Mouse (Mus musculus) hindbrain, postnatal 0 days (tissue): ENCODE measurements at regions not wholly inside any gene's neighbourhood (a gene's known extent, or its start where the extent isn't known, plus 50 kb on each side); places are given as distances from the start of the nearest gene placed in this dataset.
A peak's percentile ranks its signal among the peaks of the same experiment; 100 is the strongest.

Experiments used
- ATAC-seq: fragments of 200-750 bp; cut with Nextera tagmentation; 2 replicates; pipeline ENCODE4 v1.8.0; 2017; ENCODE audit warnings: mild to moderate bottlenecking, moderate TSS enrichment, moderate library complexity
- DNase-seq: peaks from one replicate; pipeline ENCODE4 v3.0.0-alpha.2; 2015; ENCODE audit warnings: low spot score
- H3K27ac ChIP-seq: fragments of 300-500 bp; sonication (generic); 2 replicates; pipeline ENCODE4 v1.5.1; 2014; ENCODE audit warnings: mild to moderate bottlenecking
- H3K27me3 ChIP-seq: fragments of 300-500 bp; sonication (generic); 2 replicates; pipeline ENCODE4 v1.6.1; 2014; ENCODE audit warnings: low read length, mixed read lengths; ENCODE audit not compliant: insufficient read depth
- H3K36me3 ChIP-seq: fragments of 300-500 bp; sonication (generic); 2 replicates; pipeline ENCODE4 v1.6.1; 2014; ENCODE audit warnings: low read length, mixed read lengths; ENCODE audit not compliant: insufficient read depth
- H3K4me1 ChIP-seq: fragments of 300-500 bp; sonication (generic); 2 replicates; pipeline ENCODE4 v1.6.1; 2014; ENCODE audit warnings: antibody characterized with exemption, low read length, mixed read lengths; ENCODE audit not compliant: insufficient read depth
- H3K4me2 ChIP-seq: fragments of 300-500 bp; sonication (generic); 2 replicates; pipeline ENCODE4 v1.6.1; 2014; ENCODE audit warnings: low read depth, mild to moderate bottlenecking, low read length, moderate library complexity, mixed read lengths
- H3K4me3 ChIP-seq: fragments of 300-500 bp; sonication (generic); 2 replicates; pipeline ENCODE4 v1.5.1; 2014; ENCODE audit warnings: low read length
- H3K9ac ChIP-seq: fragments of 300-500 bp; sonication (generic); replicated peaks from 2 replicates; pipeline ENCODE4 v1.6.1; 2014; ENCODE audit warnings: mild to moderate bottlenecking, low read length, moderate library complexity, mixed read lengths
- H3K9me3 ChIP-seq: fragments of 300-500 bp; sonication (generic); 2 replicates; pipeline ENCODE4 v1.6.1; 2016; ENCODE audit warnings: low read length, mixed read lengths
- CTCF ChIP-seq: IDR thresholded peaks from 2 replicates; pipeline ENCODE4 v1.5.1; 2016; ENCODE audit warnings: antibody characterized with exemption, control low read depth, low read depth
- WGBS: fragments of 180-500 bp; shearing (Covaris S2); extraction: QIAGEN DNeasy Blood & Tissue Kit; methylation state at CpG from one replicate; pipeline ENCODE4 v1.1.7; 2014; 5-methylcytosine and 5-hydroxymethylcytosine counted together

DNA sequence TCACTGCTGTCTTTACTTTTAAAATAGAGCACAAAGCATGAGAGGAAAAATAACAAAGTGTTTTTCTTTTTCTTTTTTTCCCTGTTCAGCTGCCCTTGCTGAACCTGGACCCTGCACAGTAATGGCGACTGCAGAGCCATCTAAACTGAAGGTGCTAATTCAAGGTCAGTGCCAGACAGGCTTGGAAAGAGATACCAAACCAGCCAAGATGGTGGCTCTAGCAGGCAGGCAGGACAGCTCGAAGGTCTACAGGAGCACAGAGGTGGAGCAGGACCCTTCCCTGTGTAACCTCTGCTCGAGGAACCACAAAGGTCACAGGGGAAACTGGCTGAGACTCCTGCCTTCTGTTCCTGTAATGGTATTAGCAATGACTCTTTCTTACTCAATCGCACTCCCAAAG, 326.7 kb downstream of the Gm45692 start:
- WGBS = 78% methylated on average over 4 of the region's 4 CpGs
- H3K9ac ChIP-seq = no peak overlapping the region

DNA sequence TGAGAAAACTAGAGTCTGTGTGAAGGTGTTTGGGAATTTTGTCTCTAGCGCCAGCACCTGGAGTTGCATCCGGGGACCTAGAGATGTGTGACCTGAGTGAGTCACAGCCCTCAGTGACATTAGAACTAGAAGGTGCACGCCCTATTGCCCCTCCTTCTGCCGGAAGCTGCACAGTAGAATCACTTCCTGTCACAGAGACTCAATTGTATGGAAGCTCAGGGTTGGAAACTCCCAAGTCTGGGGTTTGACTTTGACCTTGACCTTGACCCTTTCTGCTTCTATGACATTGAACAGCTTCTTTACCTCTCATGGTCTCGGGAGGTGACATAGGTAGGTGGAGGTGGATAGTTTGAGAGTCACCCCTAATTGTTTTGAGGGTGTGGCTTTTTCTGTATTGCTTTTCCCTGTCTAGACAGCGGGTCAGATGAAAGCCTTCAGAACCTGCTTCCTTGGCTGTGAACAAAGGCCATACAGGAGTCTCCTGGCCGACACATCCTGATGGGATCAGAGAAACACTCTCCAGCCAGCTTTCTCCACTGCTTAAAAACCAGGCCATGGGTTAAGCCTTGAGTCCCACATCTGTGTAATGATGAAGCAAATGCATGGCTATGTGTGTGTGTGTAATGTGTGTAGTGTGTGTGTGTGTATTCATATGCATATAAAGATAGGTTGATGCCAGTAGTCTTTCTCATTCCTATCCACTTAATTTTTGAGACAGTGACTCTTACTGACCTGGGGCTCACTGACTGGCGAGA, 328.7 kb downstream of the Gm45692 start:
- ATAC-seq (no peak), DNase-seq (no peak)
- Histone ChIP-seq H3K4me2 (no peak overlapping the region), H3K9ac (no peak overlapping the region), H3K27ac (no peak overlapping the region), H3K36me3 (no peaks in the 10 kb centered on the region), H3K4me3 (no peak overlapping the region), H3K9me3 (no peaks in the 10 kb centered on the region), H3K27me3 (no peaks in the 10 kb centered on the region), H3K4me1 (no peaks in the 10 kb centered on the region)
- TF ChIP-seq CTCF = no peak
- 86% methylated on average over 8 of the region's 8 CpGs for WGBS

More for the DNA sequence above, 326.7 kb downstream of the Gm45692 start:
- TF ChIP-seq CTCF = no peak
- Histone ChIP-seq H3K4me3 (no peak overlapping the region), H3K9me3 (no peaks in the 10 kb centered on the region), H3K36me3 (no peaks in the 10 kb centered on the region), H3K27ac (no peak overlapping the region), H3K4me2 (no peak overlapping the region), H3K27me3 (no peaks in the 10 kb centered on the region), H3K4me1 (0 out of 2 replicates have a peak, but pooled peaks cover 5% of the 10 kb centered on the region)
- no peak for DNase-seq
- ATAC-seq = no peak

DNA sequence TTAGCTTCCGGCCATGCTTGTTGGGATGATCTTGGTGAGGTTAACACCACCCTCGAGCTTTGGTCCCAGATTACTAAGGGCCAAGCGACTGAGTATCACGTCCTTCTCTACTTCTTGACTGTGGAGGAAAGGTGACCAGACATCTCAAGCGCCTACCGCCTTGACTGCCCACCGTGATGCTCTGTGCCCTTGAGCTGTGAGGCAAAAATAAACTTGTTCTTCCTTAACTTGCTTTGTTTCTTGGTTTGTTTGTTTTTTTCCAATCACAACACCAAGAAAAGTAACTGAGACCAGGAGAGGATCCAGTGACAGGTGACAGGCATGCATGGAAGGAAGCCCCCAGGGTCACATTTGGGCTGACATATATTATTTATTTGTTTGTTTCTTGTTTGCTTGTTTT, 330.0 kb downstream of the Gm45692 start:
- H3K4me1 ChIP-seq = no peaks in the 10 kb centered on the region
- H3K9ac ChIP-seq = no peak overlapping the region
- no peak for DNase-seq
- H3K4me2 ChIP-seq = no peak overlapping the region
- no peak overlapping the region for H3K4me3 ChIP-seq
- no peaks in the 10 kb centered on the region for H3K9me3 ChIP-seq
- no peaks in the 10 kb centered on the region for H3K36me3 ChIP-seq
- no peak for ATAC-seq
- no peak for TF ChIP-seq CTCF
- no peaks in the 10 kb centered on the region for H3K27me3 ChIP-seq
- 93% methylated on average over 7 of the region's 7 CpGs for WGBS
- H3K27ac ChIP-seq = no peak overlapping the region

DNA sequence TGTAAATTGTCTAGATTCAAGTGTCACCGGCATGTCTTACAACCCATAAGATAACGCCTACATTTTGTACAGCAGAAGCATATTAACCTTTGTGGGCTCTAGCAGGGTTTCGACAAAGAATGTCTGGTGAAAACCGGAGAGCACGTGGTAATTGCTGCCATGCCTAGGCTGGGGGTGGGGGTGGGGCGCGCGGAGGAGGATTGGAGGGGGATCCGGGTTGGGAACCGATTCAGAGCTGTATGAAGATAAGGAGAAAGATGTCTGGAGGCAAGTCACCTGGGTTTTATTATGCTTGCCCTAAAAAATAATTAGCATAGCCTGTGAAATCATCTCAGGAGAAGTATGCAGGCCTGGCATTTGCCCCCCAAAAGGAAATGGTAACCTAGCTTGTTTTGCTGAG, 331.2 kb downstream of the Gm45692 start:
- Histone ChIP-seq H3K36me3 (no peaks in the 10 kb centered on the region), H3K4me2 (no peak overlapping the region), H3K9ac (no peak overlapping the region), H3K4me3 (no peak overlapping the region), H3K9me3 (no peaks in the 10 kb centered on the region), H3K4me1 (no peaks in the 10 kb centered on the region), H3K27ac (no peak overlapping the region), H3K27me3 (no peaks in the 10 kb centered on the region)
- no peak for DNase-seq
- TF ChIP-seq CTCF = no peak
- WGBS = 65% methylated on average over 10 of the region's 10 CpGs
- ATAC-seq = no peak

DNA sequence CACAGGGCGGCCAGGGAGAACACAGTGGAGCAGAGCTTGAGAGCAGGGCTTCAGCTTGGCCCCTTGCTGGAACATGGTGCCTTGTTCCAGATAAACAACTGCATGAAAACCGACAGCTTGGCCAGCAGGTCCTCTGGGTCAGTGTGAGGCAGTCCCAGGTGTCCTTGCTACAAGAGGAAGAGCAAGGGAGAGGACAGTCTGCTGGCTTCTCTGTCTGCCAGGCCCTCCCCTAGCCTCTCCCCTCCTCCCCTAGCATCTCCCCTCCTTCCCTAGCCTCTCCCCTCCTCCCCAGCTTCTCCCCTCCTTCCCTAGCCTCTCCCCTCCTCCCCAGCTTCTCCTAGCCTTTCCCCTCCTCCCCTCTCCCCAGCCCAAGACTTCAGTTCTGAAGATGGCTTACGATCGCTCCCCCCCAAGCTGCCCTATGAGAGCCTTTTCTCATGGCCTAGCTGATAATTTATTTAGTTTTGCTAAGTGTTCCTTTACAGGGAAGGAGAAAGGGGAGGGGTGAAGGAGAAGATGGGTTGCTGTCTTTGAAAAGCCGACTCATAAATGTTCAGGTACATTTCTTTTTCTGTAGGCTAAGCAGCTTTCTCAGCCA, 333.7 kb downstream of the Gm45692 start:
- TF ChIP-seq CTCF = no peak
- Histone ChIP-seq H3K9me3 (no peaks in the 10 kb centered on the region), H3K4me1 (no peaks in the 10 kb centered on the region), H3K9ac (no peak overlapping the region), H3K36me3 (no peaks in the 10 kb centered on the region), H3K27me3 (no peaks in the 10 kb centered on the region), H3K4me3 (no peak overlapping the region), H3K27ac (0 out of 2 replicates have a peak overlapping the region, but pooled peaks have one; percentile 15), H3K4me2 (no peak overlapping the region)
- WGBS = 53% methylated on average over 5 of the region's 5 CpGs
- ATAC-seq = no peak
- no peak for DNase-seq

DNA sequence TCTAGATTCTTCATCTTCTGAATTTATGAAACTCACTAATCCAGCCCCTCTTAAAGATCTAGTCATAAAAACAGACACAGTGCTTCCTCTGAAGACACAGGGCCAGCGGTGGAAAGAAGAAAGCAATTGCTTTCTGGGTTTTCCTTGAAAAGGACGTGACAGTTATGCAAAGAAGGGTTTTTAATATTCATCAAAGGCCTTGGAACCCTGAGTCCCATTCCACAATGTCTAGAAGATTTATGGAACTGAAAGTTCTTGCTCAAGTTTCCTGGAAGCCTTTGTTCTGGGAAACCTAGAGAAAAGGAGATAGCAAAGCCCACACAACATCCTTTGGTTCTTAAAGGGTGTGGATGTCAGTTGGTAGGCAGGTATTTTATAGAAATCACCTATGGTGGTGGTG, 346.0 kb downstream of the Gm45692 start:
- H3K4me3 ChIP-seq = no peak overlapping the region
- DNase-seq = no peak
- WGBS = 63% methylated on average over 2 of the region's 2 CpGs
- no peak for TF ChIP-seq CTCF
- H3K27me3 ChIP-seq = no peaks in the 10 kb centered on the region
- ATAC-seq = no peak
- H3K27ac ChIP-seq = no peak overlapping the region
- H3K9ac ChIP-seq = no peak overlapping the region
- H3K9me3 ChIP-seq = no peaks in the 10 kb centered on the region
- no peaks in the 10 kb centered on the region for H3K4me1 ChIP-seq
- H3K36me3 ChIP-seq = no peaks in the 10 kb centered on the region
- no peak overlapping the region for H3K4me2 ChIP-seq

DNA sequence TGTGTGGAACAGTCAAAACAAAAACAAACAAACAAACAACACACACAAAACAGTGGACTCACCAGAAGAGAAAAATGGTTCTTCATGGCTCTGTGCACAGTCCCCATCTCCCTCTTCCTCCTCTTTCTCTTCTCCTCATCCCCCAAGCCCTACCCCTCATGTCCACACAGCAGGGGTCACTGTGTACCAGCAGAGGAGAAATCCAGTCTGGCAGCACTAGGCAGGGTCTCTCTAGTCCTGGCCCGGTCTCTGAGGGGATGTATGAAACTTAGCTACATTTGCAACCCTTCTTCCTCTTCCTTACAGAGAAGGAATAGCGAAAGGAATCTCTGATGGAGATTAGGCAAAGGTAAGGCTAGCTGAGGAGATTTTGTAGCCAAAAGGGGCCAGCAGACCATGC, 349.1 kb downstream of the Gm45692 start:
- Histone ChIP-seq H3K4me2 (no peak overlapping the region), H3K9ac (no peak overlapping the region), H3K4me1 (0 out of 2 replicates have a peak, but pooled peaks cover 4% of the 10 kb centered on the region), H3K36me3 (no peaks in the 10 kb centered on the region), H3K27me3 (no peaks in the 10 kb centered on the region), H3K9me3 (no peaks in the 10 kb centered on the region), H3K27ac (no peak overlapping the region), H3K4me3 (no peak overlapping the region)
- TF ChIP-seq CTCF = no peak
- WGBS = 81% methylated on average over 2 of the region's 2 CpGs
- ATAC-seq (no peak), DNase-seq (no peak)
